Mouse (Mus musculus) embryonic facial prominence, embryonic 11.5 days (tissue): Measurements from ENCODE around the gene Nop53. TPM values are rescaled to one million over a fixed set of nuclear protein-coding genes. Genes with fewer than 3 reads are reported as not detected.

Experiments used
- ATAC-seq: fragments of 200-750 bp; cut with Nextera tagmentation; replicated peaks from 2 replicates; pipeline ENCODE4 v1.8.0; 2017; ENCODE audit warnings: low read depth; ENCODE audit not compliant: insufficient number of reproducible peaks, low FRiP score, low TSS enrichment
- DNase-seq: peaks from one replicate; pipeline ENCODE4 v3.0.0-alpha.2; 2015; ENCODE audit warnings: low spot score
- H3K27ac ChIP-seq: fragments of 300-500 bp; sonication (generic); replicated peaks from 2 replicates; pipeline ENCODE4 v1.5.1; 2014; ENCODE audit warnings: mild to moderate bottlenecking, low read depth, low read length, control low read depth
- H3K27me3 ChIP-seq: fragments of 300-500 bp; sonication (generic); 2 replicates; pipeline ENCODE4 v1.6.1; 2014; ENCODE audit warnings: mild to moderate bottlenecking, low read length, moderate library complexity, mixed read lengths; ENCODE audit not compliant: control insufficient read depth, insufficient read depth
- H3K36me3 ChIP-seq: fragments of 300-500 bp; sonication (generic); replicated peaks from 2 replicates; pipeline ENCODE4 v1.6.1; 2014; ENCODE audit warnings: low read depth, mild to moderate bottlenecking, low read length, moderate library complexity, mixed read lengths; ENCODE audit not compliant: control insufficient read depth, insufficient read depth
- H3K4me1 ChIP-seq: fragments of 300-500 bp; sonication (generic); 2 replicates; pipeline ENCODE4 v1.6.1; 2014; ENCODE audit warnings: low read length, mixed read lengths; ENCODE audit not compliant: control insufficient read depth, insufficient read depth
- H3K4me2 ChIP-seq: fragments of 300-500 bp; sonication (generic); 2 replicates; pipeline ENCODE4 v1.6.1; 2014; ENCODE audit warnings: low read depth, mild to moderate bottlenecking, control low read depth, low read length, moderate library complexity
- H3K4me3 ChIP-seq: fragments of 300-500 bp; sonication (generic); 2 replicates; pipeline ENCODE4 v1.5.1; 2014; ENCODE audit warnings: low read depth, low read length, control low read depth
- H3K9ac ChIP-seq: fragments of 300-500 bp; sonication (generic); replicated peaks from 2 replicates; pipeline ENCODE4 v1.6.1; 2014; ENCODE audit warnings: mild to moderate bottlenecking, control low read depth, low read length
- H3K9me3 ChIP-seq: fragments of 300-500 bp; sonication (generic); replicated peaks from 2 replicates; pipeline ENCODE4 v1.6.1; 2016; ENCODE audit warnings: mild to moderate bottlenecking, low read length, inconsistent platforms, mixed read lengths; ENCODE audit not compliant: control insufficient read depth
- WGBS: fragments of 180-500 bp; shearing (Covaris S2); extraction: QIAGEN DNeasy Blood & Tissue Kit; methylation state at CpG from one replicate; pipeline ENCODE4 v1.1.7; 2014; 5-methylcytosine and 5-hydroxymethylcytosine counted together
- polyA plus RNA-seq: library from polyadenylated mRNA; unstranded; fragments of >200 nt; fragmentation: Nextera tagmentation; extraction: Ambion mirVana; gene quantifications from 2 replicates; pipeline ENCODE4 v1.2.1, GENCODE M21; 2014

Gene Nop53
- polyA plus RNA-seq = 190 and 194 TPM in 2 replicates

- ATAC-seq = peak; percentile 91
- peaks cover 3% of the 10 kb centered on the region; the same call in 1 of the 2 replicates for H3K4me1 ChIP-seq
- H3K36me3 ChIP-seq = peaks cover 3% of the 10 kb centered on the region
- peak; percentile 98 for DNase-seq
- H3K4me2 ChIP-seq = peak within 1 kb of the TSS; percentile 75
- no peaks in the 10 kb centered on the region for H3K9me3 ChIP-seq
- H3K27me3 ChIP-seq = no peaks in the 10 kb centered on the region
- peak within 1 kb of the TSS; percentile 59 for H3K4me3 ChIP-seq
- WGBS = 1% methylated on average over 59 of the region's 59 CpGs
- H3K9ac ChIP-seq = peak within 1 kb of the TSS; percentile 80
- peak within 1 kb of the TSS; percentile 63 for H3K27ac ChIP-seq
These were observed at the start of gene Nop53 for GRCm38 (mm10) chr7:15945721-15946536. Nop53 (minus strand) TSS chr7:15946074.

GRCm38 (mm10) chr7:15993789-15994188, 47.9 kb upstream of the Nop53 start:
- H3K27me3 ChIP-seq = no peaks in the 10 kb centered on the region
- H3K27ac ChIP-seq = no peak overlapping the region
- no peak overlapping the region for H3K9ac ChIP-seq
- H3K4me2 ChIP-seq = no peak overlapping the region
- WGBS = 94% methylated on average over 4 of the region's 4 CpGs
- peaks cover 5% of the 10 kb centered on the region for H3K36me3 ChIP-seq
- H3K4me1 ChIP-seq = no peaks in the 10 kb centered on the region
- no peak for DNase-seq
- ATAC-seq = no peak
- H3K9me3 ChIP-seq = no peaks in the 10 kb centered on the region
- H3K4me3 ChIP-seq = no peak overlapping the region

- no peaks in the 10 kb centered on the region for H3K9me3 ChIP-seq
- H3K4me3 ChIP-seq = no peak overlapping the region
- H3K27ac ChIP-seq = no peak overlapping the region
- 79% methylated on average over 3 of the region's 3 CpGs for WGBS
- H3K4me1 ChIP-seq = no peaks in the 10 kb centered on the region
- DNase-seq = no peak
- no peak for ATAC-seq
- no peaks in the 10 kb centered on the region for H3K27me3 ChIP-seq
- H3K36me3 ChIP-seq = peaks cover 11% of the 10 kb centered on the region
- no peak overlapping the region for H3K4me2 ChIP-seq
- no peak overlapping the region for H3K9ac ChIP-seq
These were observed 47.3 kb upstream of the Nop53 start for GRCm38 (mm10) chr7:15993152-15993551.

- Histone ChIP-seq H3K4me3 (no peak overlapping the region), H3K36me3 (peaks cover 19% of the 10 kb centered on the region), H3K27ac (no peak overlapping the region), H3K4me2 (no peak overlapping the region), H3K4me1 (no peaks in the 10 kb centered on the region), H3K27me3 (no peaks in the 10 kb centered on the region), H3K9ac (no peak overlapping the region), H3K9me3 (no peaks in the 10 kb centered on the region)
- no peak for ATAC-seq
- DNase-seq = no peak
- 88% methylated on average over 3 of the region's 3 CpGs for WGBS
These were observed 45.9 kb upstream of the Nop53 start for GRCm38 (mm10) chr7:15991764-15992163.

GRCm38 (mm10) chr7:15987661-15988356, 41.9 kb upstream of the Nop53 start:
- H3K4me3 ChIP-seq = no peak overlapping the region
- H3K9me3 ChIP-seq = no peaks in the 10 kb centered on the region
- H3K4me1 ChIP-seq = no peaks in the 10 kb centered on the region
- no peaks in the 10 kb centered on the region for H3K27me3 ChIP-seq
- peaks cover 18% of the 10 kb centered on the region for H3K36me3 ChIP-seq
- no peak overlapping the region for H3K4me2 ChIP-seq
- no peak overlapping the region for H3K27ac ChIP-seq
- 95% methylated on average over 16 of the region's 16 CpGs for WGBS
- ATAC-seq (no peak), DNase-seq (no peak)
- H3K9ac ChIP-seq = no peak overlapping the region

GRCm38 (mm10) chr7:15982729-15983407, 37.0 kb upstream of the Nop53 start:
- 37% methylated on average over 4 of the region's 4 CpGs for WGBS

GRCm38 (mm10) chr7:15981538-15981937, 35.7 kb upstream of the Nop53 start:
- Histone ChIP-seq H3K4me3 (no peak overlapping the region), H3K9ac (no peak overlapping the region), H3K27ac (no peak overlapping the region), H3K4me2 (no peak overlapping the region), H3K9me3 (no peaks in the 10 kb centered on the region), H3K36me3 (peaks cover 9% of the 10 kb centered on the region), H3K27me3 (no peaks in the 10 kb centered on the region), H3K4me1 (no peaks in the 10 kb centered on the region)
- DNase-seq (no peak), ATAC-seq (no peak)
- WGBS = 85% methylated on average over 4 of the region's 4 CpGs

More at GRCm38 (mm10) chr7:15982729-15983407, 37.0 kb upstream of the Nop53 start:
- Histone ChIP-seq H3K4me3 (no peak overlapping the region), H3K4me2 (no peak overlapping the region), H3K9ac (no peak overlapping the region), H3K27me3 (no peaks in the 10 kb centered on the region), H3K4me1 (no peaks in the 10 kb centered on the region), H3K36me3 (peaks cover 14% of the 10 kb centered on the region), H3K9me3 (no peaks in the 10 kb centered on the region), H3K27ac (no peak overlapping the region)
- ATAC-seq (no peak), DNase-seq (peak; percentile 60)
